27 mouse cellular contexts compared by ENCODE assay signal in genomic region chr11:5491912-5492311, GRCm38 (mm10). TPM values are rescaled to one million over a fixed set of nuclear protein-coding genes. Genes with fewer than 3 reads are reported as not detected.
A peak's percentile ranks its signal among the peaks of the same experiment; 100 is the strongest.
DNase-seq lines count a peak whose midpoint lies in the region; ATAC-seq and TF ChIP-seq lines count a peak whose summit lies in the region.
"Had no signal": no experiment of that assay in that cellular context is flagged by ENCODE, and none has a peak within 500 bp of the region (broad histone marks: within the 10 kb centered on the region; RNA-seq: fewer than 3 reads in every experiment).

No protein-coding gene starts in this region.

- H3K36me3 ChIP-seq in liver, adult 2 months (ENCODE audit: control insufficient read depth, insufficient read depth, low read length) = peaks cover 3% of the 10 kb centered on the region; the same call in 1 of the 2 replicates
- H3K36me3 ChIP-seq in liver, embryonic 12.5 days = no peaks in the 10 kb centered on the region; the same call in 1 of the 2 replicates
- no peaks in the 10 kb centered on the region; the same call in 1 of the 2 replicates for H3K36me3 ChIP-seq in ES-Bruce4 (ENCODE audit: control insufficient read depth, insufficient read depth, low read length, poor library complexity, severe bottlenecking)
- H3K36me3 ChIP-seq in stomach, embryonic 16.5 days (ENCODE audit: control insufficient read depth, insufficient read depth, low read length) = no peaks in the 10 kb centered on the region
- no peaks in the 10 kb centered on the region for H3K36me3 ChIP-seq in kidney, embryonic 14.5 days (ENCODE audit: control insufficient read depth, insufficient read depth, low read length)
- H3K36me3 ChIP-seq: embryonic facial prominence, embryonic 12.5 days; embryonic facial prominence, embryonic 15.5 days; forebrain, embryonic 12.5 days; forebrain, embryonic 15.5 days; heart, embryonic 10.5 days; heart, embryonic 13.5 days had no signal

- peak; percentile 83 for DNase-seq in liver, adult 2 months (ENCODE audit: extremely low read depth, low read depth, low spot score)
- no peak for DNase-seq in testis, postnatal 14 days (ENCODE audit: low spot score)
- DNase-seq: adrenal gland, adult 2 months; adrenal gland, postnatal 14 days; B cell, adult 2 months; cerebellum, adult 11 months; cerebellum, adult 2 months; cerebellum, adult 9-11 months; cerebellum, postnatal 25 days; gastrocnemius, postnatal 10 days; gastrocnemius, postnatal 36 days; heart, adult 2 months; heart, postnatal 14 days; heart, postnatal 4 days had no signal

- no peak overlapping the region for H3K4me2 ChIP-seq in liver, embryonic 12.5 days
- no peak overlapping the region for H3K4me2 ChIP-seq in stomach, embryonic 16.5 days (ENCODE audit: low read depth, low read length)
- no peak overlapping the region for H3K4me2 ChIP-seq in kidney, embryonic 14.5 days (replicated peaks; ENCODE audit: low read depth, low read length)
- H3K4me2 ChIP-seq: embryonic facial prominence, embryonic 12.5 days; embryonic facial prominence, embryonic 15.5 days; forebrain, embryonic 12.5 days; forebrain, embryonic 15.5 days; heart, embryonic 13.5 days; hindbrain, embryonic 14.5 days had no signal

- H3K4me1 ChIP-seq in liver, adult 2 months (ENCODE audit: control insufficient read depth, insufficient read depth, low read length) = peaks cover 16% of the 10 kb centered on the region
- peaks cover 4% of the 10 kb centered on the region; the same call in 1 of the 2 replicates for H3K4me1 ChIP-seq in liver, embryonic 12.5 days
- peaks cover 3% of the 10 kb centered on the region for H3K4me1 ChIP-seq in ES-Bruce4 (ENCODE audit: control insufficient read depth, insufficient read depth, low read length)
- H3K4me1 ChIP-seq in stomach, embryonic 16.5 days (ENCODE audit: control insufficient read depth, insufficient read depth, low read length) = no peaks in the 10 kb centered on the region
- H3K4me1 ChIP-seq in kidney, embryonic 14.5 days (ENCODE audit: control insufficient read depth, insufficient read depth, low read length) = no peaks in the 10 kb centered on the region
- H3K4me1 ChIP-seq: embryonic facial prominence, embryonic 12.5 days; embryonic facial prominence, embryonic 15.5 days; forebrain, embryonic 12.5 days; forebrain, embryonic 15.5 days; heart, embryonic 10.5 days; heart, embryonic 13.5 days had no signal

- no peak for TF ChIP-seq CTCF in liver, adult 2 months (IDR thresholded peaks at IDR 0.05; ENCODE audit: low read depth, low read length)
- TF ChIP-seq CTCF in ES-Bruce4 (IDR thresholded peaks at IDR 0.05; ENCODE audit: low read depth, low read length) = no peak

- peaks cover 3% of the 10 kb centered on the region; the same call in 1 of the 2 replicates for H3K79me2 ChIP-seq in liver, adult 2 months (ENCODE audit: control insufficient read depth, insufficient read depth, low read length)

- no peak for ATAC-seq in liver, embryonic 12.5 days
- ATAC-seq in stomach, embryonic 16.5 days (ENCODE audit: insufficient read depth, low FRiP score) = no peak
- ATAC-seq in kidney, embryonic 14.5 days (ENCODE audit: low FRiP score, low TSS enrichment) = no peak
- ATAC-seq: forebrain, embryonic 15.5 days; hindbrain, postnatal 0 days had no signal

- peak overlapping the region; percentile 87 for H3K27ac ChIP-seq in liver, adult 2 months (replicated peaks; ENCODE audit: insufficient read depth, low read depth, low read length)
- H3K27ac ChIP-seq in liver, embryonic 12.5 days = no peak overlapping the region
- 0 out of 2 replicates have a peak overlapping the region, but pooled peaks have one; percentile 20 for H3K27ac ChIP-seq in ES-Bruce4 (ENCODE audit: insufficient read depth, low read length)
- H3K27ac ChIP-seq in stomach, embryonic 16.5 days (ENCODE audit: low read length) = peak overlapping the region; percentile 30
- H3K27ac ChIP-seq in kidney, embryonic 14.5 days (ENCODE audit: low read depth, low read length) = no peak overlapping the region
- H3K27ac ChIP-seq: embryonic facial prominence, embryonic 12.5 days; embryonic facial prominence, embryonic 15.5 days; forebrain, embryonic 12.5 days; forebrain, embryonic 15.5 days; heart, adult 2 months; heart, embryonic 10.5 days; heart, embryonic 13.5 days; hindbrain, embryonic 14.5 days; hindbrain, postnatal 0 days had no signal

- no peak for TF ChIP-seq POLR2A in liver, adult 2 months (IDR thresholded peaks at IDR 0.05; ENCODE audit: extremely low read depth, insufficient read depth, low read length)
- no peak for TF ChIP-seq POLR2A in ES-Bruce4 (IDR thresholded peaks at IDR 0.05; ENCODE audit: insufficient read depth, low read length)

- WGBS in liver, adult 2 months = 20% methylated on average over 7 of the region's 7 CpGs
- 47% methylated on average over 7 of the region's 7 CpGs for WGBS in liver, embryonic 12.5 days (ENCODE audit: insufficient replicate concordance)
- WGBS in stomach, embryonic 16.5 days = 26% methylated on average over 7 of the region's 7 CpGs
- 63% methylated on average over 7 of the region's 7 CpGs for WGBS in kidney, embryonic 14.5 days

- no peaks in the 10 kb centered on the region for H3K9me3 ChIP-seq in liver, embryonic 12.5 days (replicated peaks)
- no peaks in the 10 kb centered on the region for H3K9me3 ChIP-seq in ES-Bruce4 (replicated peaks; ENCODE audit: control insufficient read depth, insufficient read depth, low read length, poor library complexity, severe bottlenecking)
- no peaks in the 10 kb centered on the region for H3K9me3 ChIP-seq in stomach, embryonic 16.5 days (replicated peaks; ENCODE audit: control insufficient read depth, low read length)
- H3K9me3 ChIP-seq in kidney, embryonic 14.5 days (ENCODE audit: control insufficient read depth, low read length) = no peaks in the 10 kb centered on the region
- H3K9me3 ChIP-seq: embryonic facial prominence, embryonic 12.5 days; embryonic facial prominence, embryonic 15.5 days; forebrain, embryonic 12.5 days; forebrain, embryonic 15.5 days; heart, embryonic 10.5 days; heart, embryonic 13.5 days had no signal

- no peak overlapping the region for H3K4me3 ChIP-seq in liver, adult 2 months (ENCODE audit: insufficient read depth, low read depth, low read length)
- no peak overlapping the region for H3K4me3 ChIP-seq in liver, embryonic 12.5 days
- H3K4me3 ChIP-seq in ES-Bruce4 (ENCODE audit: low read depth, low read length) = no peak overlapping the region
- no peak overlapping the region for H3K4me3 ChIP-seq in stomach, embryonic 16.5 days (replicated peaks; ENCODE audit: low read length)
- H3K4me3 ChIP-seq in kidney, embryonic 14.5 days (ENCODE audit: low read length) = no peak overlapping the region
- H3K4me3 ChIP-seq: embryonic facial prominence, embryonic 12.5 days; embryonic facial prominence, embryonic 15.5 days; forebrain, embryonic 12.5 days; forebrain, embryonic 15.5 days; heart, adult 2 months; heart, embryonic 10.5 days; heart, embryonic 13.5 days had no signal

- no peak overlapping the region for H3K9ac ChIP-seq in liver, adult 2 months (ENCODE audit: low read depth, low read length)
- H3K9ac ChIP-seq in liver, embryonic 12.5 days = no peak overlapping the region
- H3K9ac ChIP-seq in ES-Bruce4 (ENCODE audit: low read depth, poor library complexity, severe bottlenecking) = no peak overlapping the region
- H3K9ac ChIP-seq in stomach, embryonic 16.5 days (ENCODE audit: low read length) = no peak overlapping the region
- H3K9ac ChIP-seq in kidney, embryonic 14.5 days (ENCODE audit: low read depth, low read length) = no peak overlapping the region
- H3K9ac ChIP-seq: embryonic facial prominence, embryonic 12.5 days; embryonic facial prominence, embryonic 15.5 days; forebrain, embryonic 12.5 days; forebrain, embryonic 15.5 days; heart, embryonic 13.5 days; hindbrain, embryonic 14.5 days had no signal

- H3K27me3 ChIP-seq in liver, adult 2 months (ENCODE audit: control insufficient read depth, insufficient read depth, low read length) = no peaks in the 10 kb centered on the region
- H3K27me3 ChIP-seq in liver, embryonic 12.5 days (replicated peaks) = no peaks in the 10 kb centered on the region
- no peaks in the 10 kb centered on the region for H3K27me3 ChIP-seq in ES-Bruce4 (ENCODE audit: control insufficient read depth, insufficient read depth, low read length, poor library complexity, severe bottlenecking)
- H3K27me3 ChIP-seq in stomach, embryonic 16.5 days (ENCODE audit: control insufficient read depth, insufficient read depth, low read length) = no peaks in the 10 kb centered on the region
- no peaks in the 10 kb centered on the region for H3K27me3 ChIP-seq in kidney, embryonic 14.5 days (ENCODE audit: control insufficient read depth, insufficient read depth, low read length)
- H3K27me3 ChIP-seq: CH12.LX; embryonic facial prominence, embryonic 12.5 days; embryonic facial prominence, embryonic 15.5 days; forebrain, embryonic 12.5 days; forebrain, embryonic 15.5 days; heart, embryonic 13.5 days had no signal

- no peak for TF ChIP-seq EP300 in ES-Bruce4 (IDR thresholded peaks at IDR 0.05; ENCODE audit: insufficient read depth, low read depth, low read length)

RNA-seq across cellular contexts. Expression of gene Xbp1, which starts 28.5 kb away (rescaled TPM):
- 137 and 138 TPM in 2 replicates for total RNA-seq in liver, adult 2 months (2014; rRNA removed)
- 147 and 241 TPM in 2 replicates for polyA plus RNA-seq in liver, adult 2 months (2012; rRNA removed)
- polyA plus RNA-seq in liver, embryonic 12.5 days (2016; fragmentation: Nextera tagmentation; extraction: Ambion mirVana) = 108 and 112 TPM in 2 replicates
- 44.0 and 46.7 TPM in 2 replicates for polyA plus RNA-seq in ES-Bruce4 (2011; ENCODE audit: insufficient read depth, insufficient read length, low read depth, missing spikeins)
- polyA plus RNA-seq in stomach, embryonic 16.5 days (2015; fragmentation: Nextera tagmentation; extraction: Ambion mirVana) = 238 and 248 TPM in 2 replicates
- polyA plus RNA-seq in kidney, embryonic 14.5 days (2014; fragmentation: Nextera tagmentation; extraction: Ambion mirVana) = 141 and 174 TPM in 2 replicates

RNA-seq across cellular contexts. Expression of gene Znrf3, which starts 47.3 kb away (rescaled TPM):
- 4.6 and 6.3 TPM in 2 replicates for total RNA-seq in liver, adult 2 months (2014; rRNA removed)
- 4.2 and 4.5 TPM in 2 replicates for polyA plus RNA-seq in liver, adult 2 months (2012; rRNA removed)
- 5.0 and 5.4 TPM in 2 replicates for polyA plus RNA-seq in liver, embryonic 12.5 days (2016; fragmentation: Nextera tagmentation; extraction: Ambion mirVana)
- 13.5 and 15.8 TPM in 2 replicates for polyA plus RNA-seq in ES-Bruce4 (2011; ENCODE audit: insufficient read depth, insufficient read length, low read depth, missing spikeins)
- 13.3 and 13.9 TPM in 2 replicates for polyA plus RNA-seq in stomach, embryonic 16.5 days (2015; fragmentation: Nextera tagmentation; extraction: Ambion mirVana)
- polyA plus RNA-seq in kidney, embryonic 14.5 days (2014; fragmentation: Nextera tagmentation; extraction: Ambion mirVana) = 20.6 and 21.1 TPM in 2 replicates

RNA-seq across cellular contexts. Expression of gene Ccdc117, which starts 50.1 kb away (rescaled TPM):
- total RNA-seq in liver, adult 2 months (2014; rRNA removed) = 15.3 and 15.5 TPM in 2 replicates
- polyA plus RNA-seq in liver, adult 2 months (2012; rRNA removed) = 5.2 and 5.4 TPM in 2 replicates
- polyA plus RNA-seq in liver, embryonic 12.5 days (2016; fragmentation: Nextera tagmentation; extraction: Ambion mirVana) = 17.3 and 19.1 TPM in 2 replicates
- 45.4 and 52.0 TPM in 2 replicates for polyA plus RNA-seq in ES-Bruce4 (2011; ENCODE audit: insufficient read depth, insufficient read length, low read depth, missing spikeins)
- polyA plus RNA-seq in stomach, embryonic 16.5 days (2015; fragmentation: Nextera tagmentation; extraction: Ambion mirVana) = 13.3 and 13.8 TPM in 2 replicates
- 11.1 and 21.3 TPM in 2 replicates for polyA plus RNA-seq in kidney, embryonic 14.5 days (2014; fragmentation: Nextera tagmentation; extraction: Ambion mirVana)

Comparison
In these comparisons a context has a peak if more than half of its experiments do, and no peak if none do; other contexts are left out.
1. H3K27ac ChIP-seq: peak in liver, adult 2 months (single experiment), ES-Bruce4 (single experiment) and stomach, embryonic 16.5 days (single experiment); none in liver, embryonic 12.5 days (single experiment) and kidney, embryonic 14.5 days (single experiment).